Mouse (Mus musculus) Muller cell, postnatal 12 days (primary cell): ENCODE measurements at regions not wholly inside any gene's neighbourhood (a gene's known extent, or its start where the extent isn't known, plus 50 kb on each side); places are given as distances from the start of the nearest gene placed in this dataset.
A peak's percentile ranks its signal among the peaks of the same experiment; 100 is the strongest.

Source experiments
- DNase-seq: peaks from one replicate; pipeline ENCODE4 v3.0.0-alpha.2; 2015; ENCODE audit errors: inconsistent ontology term

GRCm38 (mm10) chr10:93361654-93362195 is 50.8 kb upstream of the Elk3 start:
- DNase-seq = peak; percentile 63

- DNase-seq = no peak
Observed at GRCm38 (mm10) chr10:93364108-93364793, 53.3 kb upstream of the Elk3 start.

- no peak for DNase-seq
Observed at GRCm38 (mm10) chr10:93364881-93365280, 53.9 kb upstream of the Elk3 start.

- DNase-seq = no peak
Observed at GRCm38 (mm10) chr10:93365318-93365717, 54.4 kb upstream of the Elk3 start.

GRCm38 (mm10) chr10:93365824-93366223 is 54.9 kb upstream of the Elk3 start:
- DNase-seq = no peak

- DNase-seq = no peak
Observed at GRCm38 (mm10) chr10:93369737-93370136, 58.8 kb upstream of the Elk3 start.

GRCm38 (mm10) chr10:93370331-93370730 is 59.4 kb upstream of the Elk3 start:
- no peak for DNase-seq

- DNase-seq = no peak
Observed at GRCm38 (mm10) chr10:93372281-93372680, 61.3 kb upstream of the Elk3 start.

- DNase-seq = no peak
Observed at GRCm38 (mm10) chr10:93373265-93373664, 62.3 kb upstream of the Elk3 start.

- no peak for DNase-seq
Observed at GRCm38 (mm10) chr10:93373954-93374689, 63.2 kb upstream of the Elk3 start.

- DNase-seq = no peak
Observed at GRCm38 (mm10) chr10:93374690-93374994, 63.7 kb upstream of the Elk3 start.

- DNase-seq = no peak
Observed at GRCm38 (mm10) chr10:93375007-93375711, 64.2 kb upstream of the Elk3 start.

- DNase-seq = no peak
Observed at GRCm38 (mm10) chr10:93375771-93376170, 64.8 kb upstream of the Elk3 start.

- DNase-seq = no peak
Observed at GRCm38 (mm10) chr10:93376457-93376941, 65.6 kb upstream of the Elk3 start.

- DNase-seq = no peak
Observed at GRCm38 (mm10) chr10:93389276-93389675, 63.9 kb upstream of the Lta4h start.

GRCm38 (mm10) chr10:93391296-93391695 is 61.9 kb upstream of the Lta4h start:
- DNase-seq = peak; percentile 62

GRCm38 (mm10) chr10:93393902-93394301 is 59.3 kb upstream of the Lta4h start:
- DNase-seq = no peak

- no peak for DNase-seq
Observed at GRCm38 (mm10) chr10:93397711-93398110, 55.5 kb upstream of the Lta4h start.

GRCm38 (mm10) chr10:93398531-93399320 is 54.5 kb upstream of the Lta4h start:
- no peak for DNase-seq

- DNase-seq = peak; percentile 19
Observed at GRCm38 (mm10) chr10:93402689-93403509, 50.3 kb upstream of the Lta4h start.
